Mouse (Mus musculus): Measurements from ENCODE around the gene Zic3. TPM values are rescaled to one million over a fixed set of nuclear protein-coding genes. Genes with fewer than 3 reads are reported as not detected.

The Zic3 gene
- polyA plus RNA-seq (2015; fragmentation: Illumina TruSeq; extraction: RNeasy Lipid Tissue Mini Kit (QIAGEN cat#74804); ENCODE audit: insufficient read depth, low read depth, low replicate concordance), result not detected

GRCm38 (mm10) chrX:58022400-58022799 lies at the start of gene Zic3:
Gene Zic3 (plus strand): TSS chrX:58022700.

